Mouse (Mus musculus) right cerebral cortex, adult 18-20 months (tissue): ENCODE data around the gene B4galt2.

Experiments used
- DNase-seq: peaks from one replicate; pipeline ENCODE4 v3.0.0; 2022; ENCODE audit warnings: mixed read lengths

The B4galt2 gene

DNA sequence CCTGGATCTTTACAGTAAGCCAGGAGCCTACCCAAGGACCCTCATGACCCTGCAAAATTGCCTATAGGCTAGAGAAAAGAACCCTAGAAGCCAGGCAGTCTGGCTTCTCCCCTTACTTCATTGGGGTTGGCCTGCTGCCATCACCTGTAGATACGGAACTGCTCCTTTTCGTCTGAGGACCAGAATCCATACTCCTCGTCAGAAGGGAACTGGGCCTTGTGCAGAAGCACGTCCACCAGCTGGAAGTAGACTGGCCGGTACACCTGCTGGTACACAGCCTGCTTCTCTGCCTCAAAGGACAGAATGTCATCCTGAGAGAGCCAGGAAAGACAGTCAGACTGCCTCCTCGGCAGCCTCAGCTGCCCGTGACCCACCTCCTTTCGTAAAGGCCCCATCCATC is 21.5 kb upstream of the B4galt2 start:
- DNase-seq, result no peak

DNA sequence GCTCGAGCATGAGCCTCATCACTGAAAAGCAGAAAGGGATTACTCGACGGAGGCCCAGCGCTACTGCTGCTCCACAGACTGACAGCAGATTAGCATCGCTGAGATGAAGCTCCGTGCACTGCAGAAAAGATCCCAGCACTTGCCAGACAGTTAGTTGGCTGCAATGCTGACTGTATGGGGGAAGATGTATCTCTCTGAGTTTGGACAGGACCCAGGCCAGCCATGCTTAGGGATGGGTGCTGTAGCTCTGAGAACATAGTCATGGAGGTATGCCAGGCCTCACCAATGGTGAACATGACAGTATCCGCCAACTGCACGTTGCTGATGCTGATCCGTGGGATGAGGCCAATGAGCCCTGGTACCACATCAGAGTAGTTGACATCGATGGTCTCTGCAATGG is 20.8 kb upstream of the B4galt2 start:
- DNase-seq, result peak; percentile 75

DNA sequence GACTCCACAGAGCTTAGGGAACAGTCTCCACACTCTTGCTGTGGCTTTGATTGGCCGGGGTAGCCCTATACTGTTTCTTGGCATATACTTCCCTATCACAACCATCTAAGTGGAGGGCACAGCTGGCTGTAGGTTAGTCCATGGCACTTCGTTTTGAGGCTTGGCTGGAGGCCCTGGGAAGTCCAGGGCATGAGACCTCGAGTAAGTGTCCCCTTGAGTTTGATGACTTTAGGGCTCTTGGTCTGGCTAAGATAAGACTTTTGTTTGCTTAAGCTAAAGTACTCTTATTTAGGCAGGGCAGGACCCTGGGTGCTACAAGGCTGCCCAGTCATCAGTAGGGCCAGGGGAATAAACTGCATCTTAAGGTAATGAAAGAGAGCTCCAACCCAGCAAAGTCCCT is 14.8 kb upstream of the B4galt2 start:
- DNase-seq, result no peak

DNA sequence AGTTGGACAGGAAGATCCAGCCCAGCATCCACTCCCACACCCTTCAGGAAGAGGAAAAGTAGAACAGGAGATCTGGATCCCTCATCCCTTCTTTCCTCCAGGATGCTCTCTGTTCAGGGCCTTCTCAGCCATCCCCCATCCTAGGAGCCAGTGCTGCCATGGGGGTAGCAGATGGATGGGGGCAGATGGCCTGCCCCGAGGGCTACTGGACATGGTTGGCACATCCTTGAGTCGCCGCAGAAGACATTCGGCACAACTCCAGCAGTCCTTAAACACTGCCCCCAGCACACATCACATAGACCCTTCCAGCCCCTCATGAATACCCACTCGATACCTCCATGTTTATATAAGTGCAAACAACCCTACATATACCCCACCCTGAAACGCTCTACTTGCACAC is 12.7 kb upstream of the B4galt2 start:
- DNase-seq, result no peak

DNA sequence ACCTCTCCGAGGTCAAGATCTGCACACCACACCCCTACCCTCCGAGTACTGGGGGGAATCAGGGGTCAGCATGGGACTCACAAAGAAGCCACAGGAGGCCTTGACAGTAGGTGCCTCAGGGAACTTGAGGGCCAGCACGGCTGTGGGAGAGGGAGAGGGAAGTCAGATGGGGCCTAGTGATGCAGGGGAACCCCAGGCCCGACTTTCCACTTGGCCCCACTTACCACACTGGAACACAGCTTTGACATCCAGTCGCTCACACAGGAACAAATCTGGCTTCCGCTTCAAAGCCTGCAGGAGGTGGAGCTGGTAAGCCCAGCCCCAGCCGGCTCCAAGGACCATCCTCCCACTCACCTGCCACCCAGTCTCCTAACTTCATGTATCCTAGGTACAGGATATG is 12.1 kb upstream of the B4galt2 start:
- no peak for DNase-seq

DNA sequence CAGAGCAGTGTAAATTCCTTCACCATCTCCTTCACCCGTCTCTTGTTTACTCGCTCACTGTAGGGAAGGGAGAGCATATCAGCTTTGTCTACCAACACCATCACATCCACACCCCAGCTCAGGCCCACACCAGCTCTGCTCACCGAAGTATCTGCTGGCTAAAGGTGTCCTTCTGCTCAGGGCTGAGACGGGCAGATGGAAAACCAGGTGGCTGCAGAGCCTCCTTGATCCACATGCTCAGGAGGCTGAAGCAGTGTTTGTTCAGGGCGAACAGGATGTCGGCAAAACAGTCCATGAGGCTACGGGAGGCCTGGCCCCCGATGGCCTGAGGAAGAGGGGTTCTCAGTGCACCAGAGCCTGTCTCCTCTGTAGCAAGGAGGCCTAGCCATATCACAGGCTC is 11.3 kb upstream of the B4galt2 start:
- DNase-seq, result no peak

DNA sequence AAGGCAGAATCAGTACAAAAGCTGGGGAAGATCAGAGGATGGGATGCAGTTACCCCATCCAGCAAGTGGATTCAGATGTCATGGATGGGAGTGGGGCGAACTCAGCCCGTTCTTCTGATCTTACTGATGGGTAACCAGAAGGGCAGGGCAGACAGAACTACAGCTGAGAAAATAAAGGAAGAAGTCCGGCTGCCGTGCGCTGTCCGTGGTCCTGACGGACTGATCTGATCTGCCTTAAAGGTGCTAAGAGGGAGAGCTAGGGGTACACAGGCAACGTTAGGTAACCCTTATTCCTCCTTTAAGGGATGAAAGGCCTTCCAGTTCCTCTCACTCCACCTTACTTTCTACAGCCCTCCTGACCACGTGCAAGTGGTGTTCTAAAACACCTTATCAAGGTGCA is 10.1 kb upstream of the B4galt2 start:
- DNase-seq, result no peak

DNA sequence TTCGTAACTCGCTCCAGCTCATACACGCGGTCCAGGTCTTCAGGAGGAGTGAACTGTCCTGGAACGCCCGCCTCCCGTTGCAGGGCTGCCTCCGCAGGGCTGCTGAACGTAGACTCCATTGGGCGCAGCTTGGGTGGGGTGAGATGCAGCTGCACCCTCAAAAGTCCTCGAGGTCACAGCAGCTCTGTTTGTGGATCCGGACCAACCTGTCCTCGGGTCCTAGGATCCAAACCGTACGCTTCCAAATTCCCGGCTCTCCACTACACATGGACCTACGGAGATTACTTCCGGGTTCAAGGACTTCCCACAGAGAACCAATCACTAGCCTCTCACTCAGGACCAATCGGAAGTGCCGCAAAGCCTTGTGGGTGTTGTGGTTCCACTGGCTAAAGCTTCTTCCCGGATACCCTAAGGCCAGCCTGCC is 8.5 kb upstream of the B4galt2 start, which contains the start of gene Dph2:
Dph2 (minus strand) TSS at position 295 of the 424 bp plus-strand sequence.
- peak; percentile 93 for DNase-seq

DNA sequence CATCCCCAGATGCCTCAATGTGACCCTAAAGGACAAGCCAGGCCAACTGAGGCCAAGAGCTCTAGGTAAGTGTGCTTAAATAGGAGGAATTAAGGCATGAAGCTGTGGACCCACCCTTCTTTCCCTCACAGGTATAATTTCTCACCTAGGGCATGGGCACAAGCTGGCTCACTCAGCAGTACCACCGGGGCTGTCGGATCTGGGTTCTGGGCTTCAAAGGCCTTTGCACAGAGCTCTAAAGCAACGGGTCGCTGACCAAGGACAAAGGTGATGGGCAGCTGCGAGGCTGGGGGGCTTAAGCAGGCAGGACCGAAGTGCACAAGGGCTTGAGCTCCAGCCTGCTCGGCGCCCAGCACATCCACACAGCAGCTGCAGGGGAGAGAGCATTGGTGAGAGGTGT is 7.5 kb upstream of the B4galt2 start:
- DNase-seq, result no peak

DNA sequence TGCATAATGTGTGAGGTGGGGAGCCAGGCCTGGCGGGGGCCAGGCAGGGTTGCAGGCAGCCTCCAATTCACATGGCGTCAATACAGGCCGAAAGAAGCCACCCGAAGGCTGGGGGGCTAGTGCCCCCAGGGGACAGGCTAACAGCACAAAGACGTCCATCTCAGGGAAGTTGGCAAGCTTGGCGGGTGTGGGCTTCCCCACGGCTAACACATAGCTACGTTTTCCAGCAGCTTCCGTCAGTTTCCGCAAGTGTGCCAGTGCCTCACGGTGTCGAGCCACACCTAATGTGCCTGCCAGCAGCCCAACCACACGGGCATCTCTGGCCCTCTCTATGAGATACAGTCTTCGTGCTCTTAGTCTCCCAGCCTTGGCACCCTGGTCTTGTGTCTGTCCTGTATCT is 6.7 kb upstream of the B4galt2 start:
- no peak for DNase-seq

DNA sequence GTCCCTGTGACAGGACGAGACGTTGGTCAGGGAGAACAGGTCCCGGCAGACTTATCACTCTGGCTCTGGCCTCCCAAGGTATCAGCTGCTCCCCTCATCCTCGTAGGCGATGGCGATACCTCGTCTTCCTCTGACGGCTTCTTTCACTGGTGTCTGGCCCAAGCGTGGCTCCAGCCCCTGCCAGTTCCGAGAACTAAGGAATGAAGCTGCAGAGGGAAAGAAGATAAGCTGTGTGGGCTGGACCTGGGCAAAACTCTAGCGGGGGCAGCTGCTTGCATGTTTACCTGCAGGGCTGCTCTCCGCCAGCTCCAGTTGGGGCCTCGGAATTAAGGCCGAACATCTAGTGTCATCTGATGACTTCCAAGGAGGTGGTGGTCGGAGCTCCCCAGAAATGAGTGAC is 6.2 kb upstream of the B4galt2 start:
- no peak for DNase-seq

DNA sequence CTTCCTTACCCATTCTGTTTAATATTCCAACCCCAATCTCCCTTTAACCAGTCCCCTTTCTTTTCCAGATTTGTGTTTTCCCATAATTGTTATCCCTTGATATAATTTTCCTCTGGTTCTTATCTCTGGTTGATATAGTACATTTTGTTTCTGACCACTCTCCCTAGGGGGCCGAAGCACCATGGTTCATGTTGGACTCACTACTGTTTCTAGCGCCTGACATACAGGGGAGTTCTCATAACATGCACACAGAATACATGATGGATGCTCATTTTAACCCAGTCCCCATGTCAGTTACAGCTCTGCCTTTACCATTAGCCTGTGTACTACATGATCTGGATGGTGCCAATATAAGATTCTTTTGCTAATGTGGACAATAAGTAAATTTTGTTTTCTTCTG is 4.6 kb upstream of the B4galt2 start:
- no peak for DNase-seq

DNA sequence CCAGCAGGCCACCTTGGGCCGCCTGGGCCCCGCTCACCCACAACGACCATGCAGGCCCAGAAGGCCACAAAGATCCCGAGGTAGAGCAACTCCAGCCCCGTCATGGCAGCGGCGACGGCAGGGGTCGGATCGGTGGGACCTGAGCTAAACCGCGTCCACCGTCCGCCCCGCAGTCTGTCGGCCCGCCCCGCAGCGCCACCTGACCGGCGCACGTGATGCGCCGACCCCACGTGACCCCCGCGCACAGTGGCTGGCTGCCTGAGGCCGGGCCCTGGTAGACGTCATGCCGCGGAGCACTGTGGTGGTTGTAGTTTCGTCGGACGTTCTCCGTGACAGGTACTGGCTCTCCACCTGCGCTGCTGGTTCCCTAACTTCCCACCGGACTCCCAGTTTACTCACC is 3.8 kb upstream of the B4galt2 start, which contains the start of gene Atp6v0b:
Atp6v0b (minus strand) TSS at position 201 of the 400 bp plus-strand sequence.
- DNase-seq, result peak; percentile 97

DNA sequence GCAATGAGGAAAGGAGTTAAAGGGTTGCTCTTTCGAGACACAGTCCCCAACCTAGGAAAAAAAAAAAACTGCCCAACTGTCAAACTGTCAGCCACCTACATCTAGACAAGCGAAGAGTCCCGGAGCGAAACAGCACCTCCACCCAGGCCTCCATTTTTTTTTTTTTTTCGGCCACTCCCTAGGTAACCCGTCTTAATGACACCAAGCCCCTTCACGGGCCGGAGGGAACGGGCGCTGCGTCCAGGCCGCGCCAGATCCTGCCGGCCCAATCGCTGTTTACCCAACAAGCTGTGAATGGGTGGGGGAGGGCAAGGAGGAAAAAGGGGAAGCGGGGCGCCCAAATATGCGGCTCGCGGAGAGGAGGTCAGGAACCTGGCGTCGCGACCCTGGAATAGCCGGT is 3.4 kb upstream of the B4galt2 start:
- DNase-seq, result no peak

DNA sequence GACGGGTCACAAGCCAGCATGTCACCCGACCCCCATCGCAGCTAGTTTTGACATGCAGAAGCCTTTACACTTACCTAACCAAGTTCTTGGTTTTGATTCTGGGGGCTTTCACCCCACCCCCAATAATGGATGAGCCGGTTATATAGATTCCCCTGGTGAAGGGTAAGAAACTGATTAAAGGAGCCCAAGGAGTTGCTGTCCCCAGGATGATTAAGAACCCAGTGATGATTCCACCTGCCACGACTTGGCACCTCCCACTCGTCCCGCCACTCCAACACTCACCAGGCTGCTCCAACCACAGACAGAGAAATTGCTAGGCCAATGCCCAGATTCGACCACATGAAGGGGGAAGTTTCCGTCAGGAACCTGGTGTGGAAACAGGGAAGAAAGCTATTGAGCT is 2.7 kb upstream of the B4galt2 start:
- peak; percentile 40 for DNase-seq

DNA sequence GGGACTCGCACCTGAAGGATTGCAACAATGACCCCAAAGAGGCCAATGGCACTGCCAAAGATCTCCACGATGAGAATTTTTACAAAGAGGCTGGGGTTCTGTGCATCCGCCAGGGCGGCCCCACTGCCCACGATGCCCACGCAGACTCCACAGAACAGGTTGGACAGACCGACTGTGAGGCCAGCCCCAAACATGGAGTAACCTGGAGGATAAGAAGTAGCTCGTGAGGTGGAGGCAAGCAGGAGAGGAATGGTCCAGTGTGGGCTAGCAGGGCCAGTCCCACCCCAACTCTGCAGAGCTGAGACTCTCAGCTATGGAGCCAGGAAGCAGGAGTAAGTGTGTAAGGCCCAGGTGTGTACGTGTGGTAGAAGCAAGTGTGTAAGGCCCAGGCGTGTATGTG is 1.8 kb upstream of the B4galt2 start:
- DNase-seq, result no peak

DNA sequence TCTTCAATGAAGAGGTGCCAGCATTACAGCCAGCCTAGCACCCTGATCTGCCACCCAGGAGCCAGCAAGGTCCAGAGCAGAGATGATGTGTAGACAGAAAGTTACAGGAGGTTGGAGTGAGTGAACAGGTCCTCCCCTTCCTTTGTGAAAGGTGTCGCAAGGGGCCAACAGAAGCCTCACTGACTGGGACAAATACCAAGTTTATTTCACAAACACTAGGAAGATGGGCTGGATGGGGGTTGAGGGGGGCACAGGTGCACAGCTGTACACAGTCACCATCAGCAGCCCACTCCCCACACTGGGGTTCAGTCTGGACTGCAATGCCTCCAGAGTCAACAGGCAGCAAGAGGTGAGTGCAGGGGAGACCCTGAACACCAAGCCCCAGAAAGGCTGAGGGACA is 859 bp upstream of the B4galt2 start:
- no peak for DNase-seq

DNA sequence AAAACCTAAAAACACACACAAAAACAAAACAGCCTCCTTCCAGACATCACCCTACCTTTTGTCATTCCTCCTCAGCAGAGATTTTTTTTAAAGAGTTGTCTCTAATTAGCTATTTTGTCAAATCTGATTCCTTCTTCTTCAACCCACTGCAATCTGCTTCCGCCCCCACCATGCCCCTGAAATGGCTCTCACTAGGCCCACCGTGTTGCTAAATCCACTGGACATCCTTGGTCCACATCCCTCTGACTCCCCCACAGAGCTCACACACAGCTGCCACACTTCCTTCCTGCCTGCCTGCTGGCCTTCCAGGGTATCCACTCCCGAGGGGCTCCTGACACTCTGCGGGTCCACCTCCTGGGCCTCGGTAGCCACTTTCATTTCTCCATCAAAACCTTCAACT is 4.6 kb downstream of the B4galt2 start:
- DNase-seq, result peak; percentile 44

DNA sequence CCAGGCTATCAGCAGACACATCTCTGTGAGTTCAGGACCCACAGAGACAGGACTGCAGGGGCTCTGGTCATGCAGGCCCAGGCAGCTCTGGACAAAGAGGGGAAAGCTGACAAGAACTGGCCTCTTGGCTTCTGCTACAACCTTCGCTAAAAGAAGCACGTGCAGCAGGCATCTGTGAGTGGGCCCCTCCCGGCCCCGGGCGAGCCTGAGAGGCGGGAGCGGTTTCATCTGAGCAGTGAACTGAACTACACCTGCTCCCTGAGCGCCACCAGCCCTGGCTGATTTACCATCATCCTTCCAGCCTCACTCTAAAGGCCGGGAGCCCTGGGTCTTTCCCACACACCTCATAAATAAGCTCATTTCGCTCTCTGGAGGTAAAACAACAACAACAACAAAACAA is 5.0 kb downstream of the B4galt2 start:
- no peak for DNase-seq

DNA sequence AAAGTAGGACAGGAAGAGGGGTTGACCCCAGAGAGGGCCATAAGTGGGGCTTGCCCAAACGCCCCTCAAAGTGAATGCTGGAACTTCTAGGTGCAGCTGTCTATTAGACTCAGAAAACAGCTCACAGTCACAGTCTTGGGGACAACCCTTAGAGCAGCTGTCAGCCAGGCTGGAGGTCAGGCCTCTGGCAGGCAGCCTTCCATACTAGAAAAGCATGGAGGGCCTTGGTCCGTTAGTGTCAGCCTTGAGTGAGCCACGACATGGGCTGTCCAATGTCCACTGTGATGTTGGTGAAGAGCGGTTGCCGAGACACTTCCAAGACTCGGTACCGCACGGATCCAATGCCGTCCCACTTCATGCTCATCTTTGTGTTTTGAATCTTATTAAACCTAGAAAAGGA is 9.7 kb downstream of the B4galt2 start:
- DNase-seq, result no peak

DNA sequence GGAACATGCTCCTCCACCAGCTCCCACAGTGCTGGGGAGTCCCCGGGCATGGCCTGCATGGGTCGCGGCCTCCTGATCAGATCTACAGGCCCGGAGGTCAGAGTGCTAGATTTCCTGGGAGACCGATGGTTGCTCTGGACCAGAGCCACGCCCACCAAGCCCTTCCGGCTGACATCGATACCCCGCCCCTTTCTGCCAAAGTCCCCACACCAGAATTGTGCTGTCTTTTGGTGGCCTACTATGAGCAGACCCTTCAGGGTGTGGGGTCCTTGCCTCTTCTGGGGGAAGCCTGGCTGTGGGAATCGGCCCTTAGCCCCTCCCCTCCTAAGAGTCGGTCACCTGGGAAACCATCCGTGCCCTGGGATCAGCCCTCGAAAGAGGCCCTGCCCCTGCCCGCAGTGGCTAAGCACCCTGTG is 10.8 kb downstream of the B4galt2 start, which contains the start of gene Ccdc24:
Ccdc24 (minus strand) TSS at position 87 of the 416 bp plus-strand sequence.
- DNase-seq, result no peak

DNA sequence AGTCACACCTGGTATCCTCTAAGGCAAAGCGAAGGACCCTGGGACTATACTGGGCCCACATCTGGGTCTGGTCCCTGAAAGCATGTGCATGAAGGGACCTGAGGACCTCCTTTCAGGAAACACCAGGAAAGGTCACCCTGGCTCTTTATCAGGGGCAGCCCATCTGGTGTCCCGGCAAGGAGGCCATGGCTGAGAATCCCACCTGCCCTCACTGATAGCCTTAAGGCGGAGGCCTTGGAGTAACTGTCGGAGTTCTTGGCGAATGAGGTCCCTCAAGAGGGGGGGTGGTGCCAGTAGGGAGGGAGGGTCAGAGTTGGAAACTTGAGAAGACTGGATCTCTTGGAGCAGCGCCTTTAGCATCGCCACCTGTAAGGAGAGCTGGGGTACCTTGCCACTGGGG is 11.5 kb downstream of the B4galt2 start:
- DNase-seq, result no peak

DNA sequence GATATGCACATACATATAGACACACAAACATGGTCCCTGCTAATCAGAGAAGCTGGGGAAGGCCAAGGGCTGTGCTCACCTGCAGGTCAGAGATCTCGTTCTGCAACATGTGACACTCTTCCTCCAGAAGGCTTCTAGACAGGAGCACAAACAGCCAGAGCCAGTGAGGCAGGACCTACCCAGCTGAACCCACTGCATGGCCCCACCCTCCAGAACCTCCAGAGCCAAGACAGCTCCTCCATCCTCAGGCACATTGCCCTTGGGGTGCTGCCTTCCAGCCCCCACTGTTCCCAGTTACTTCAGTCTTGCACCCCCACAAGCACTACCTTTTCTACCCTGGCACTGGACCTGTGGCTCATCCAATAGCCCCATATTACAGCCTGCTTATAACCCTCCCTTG is 12.8 kb downstream of the B4galt2 start:
- DNase-seq, result no peak

DNA sequence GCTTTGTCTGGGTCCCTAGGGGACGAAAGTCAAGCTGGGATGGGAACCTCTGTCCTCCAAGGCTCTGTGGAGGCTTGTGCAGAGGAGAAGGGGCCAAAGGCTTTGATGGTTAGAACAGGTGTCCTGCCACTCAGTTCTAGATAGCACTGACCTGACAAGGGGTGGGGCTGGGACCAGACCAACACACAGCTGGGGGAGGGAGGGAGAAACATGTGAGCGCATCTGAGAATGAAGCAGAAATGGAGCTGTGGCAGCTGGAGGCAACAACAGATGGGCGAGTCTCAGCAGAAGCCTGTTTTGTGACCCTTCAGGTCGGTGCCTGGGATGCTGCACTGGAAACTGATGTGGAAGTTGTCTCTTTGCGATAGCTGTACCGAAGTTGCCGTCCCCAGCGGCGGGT is 14.0 kb downstream of the B4galt2 start:
- no peak for DNase-seq

DNA sequence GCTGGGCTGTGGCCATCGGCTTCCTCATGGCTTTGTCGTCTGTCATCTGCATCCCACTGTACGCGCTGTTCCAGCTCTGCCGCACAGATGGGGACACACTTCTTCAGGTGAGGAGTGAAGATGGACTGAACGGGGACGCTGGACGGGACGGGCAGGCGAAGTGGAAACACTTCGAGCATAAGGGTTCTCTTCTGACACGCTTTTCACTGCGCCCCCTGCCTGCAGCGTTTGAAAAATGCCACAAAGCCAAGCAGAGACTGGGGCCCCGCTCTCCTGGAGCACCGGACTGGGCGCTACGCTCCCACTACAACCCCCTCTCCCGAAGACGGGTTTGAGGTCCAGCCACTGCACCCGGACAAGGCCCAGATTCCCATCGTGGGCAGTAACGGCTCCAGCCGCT is 15.5 kb downstream of the B4galt2 start:
- no peak for DNase-seq

DNA sequence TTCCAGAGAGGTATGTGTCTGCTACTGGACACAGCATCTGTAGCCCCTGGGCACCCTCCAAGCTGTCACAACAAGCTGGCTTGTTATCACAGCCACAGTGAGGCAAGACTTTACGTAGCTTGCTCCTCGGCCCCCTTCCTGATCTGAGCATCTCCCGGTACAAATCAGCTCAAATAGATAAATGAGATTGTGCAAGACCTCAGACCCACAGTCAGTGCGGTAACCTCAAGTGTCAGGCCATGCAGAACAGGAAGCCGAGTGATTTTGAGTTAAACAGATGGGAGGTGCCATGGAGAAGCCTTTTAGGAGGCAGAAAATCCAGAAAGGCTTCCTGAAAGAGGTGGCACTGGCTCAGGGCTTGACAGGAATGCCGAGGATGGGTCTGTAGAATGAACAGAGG is 16.3 kb downstream of the B4galt2 start:
- no peak for DNase-seq
